Mouse (Mus musculus) bone marrow macrophage, adult 2 months (primary cell): ENCODE measurements around the gene Klra17.

ENCODE experiments used
- CTCF ChIP-seq: IDR thresholded peaks from 2 replicates; pipeline ENCODE4 v1.5.1; 2012; ENCODE audit warnings: low read depth, mild to moderate bottlenecking, low read length, moderate library complexity
- POLR2A ChIP-seq: IDR thresholded peaks from 2 replicates; pipeline ENCODE4 v1.6.1; 2012; ENCODE audit warnings: mild to moderate bottlenecking, low read depth, low read length, borderline replicate concordance

GRCm38 (mm10) chr6:129882525-129882924, 6.1 kb upstream of the Klra17 start:
- TF ChIP-seq POLR2A (no peak), CTCF (no peak)
